Mouse (Mus musculus): ENCODE measurements at regions not wholly inside any gene's neighbourhood (a gene's known extent, or its start where the extent isn't known, plus 50 kb on each side); places are given as distances from the start of the nearest gene placed in this dataset.
"Not testable (repeated sequence)": the region's sequence is repeated elsewhere in the genome, so short reads cannot be mapped to it uniquely, and the experiment has no call there.

DNA sequence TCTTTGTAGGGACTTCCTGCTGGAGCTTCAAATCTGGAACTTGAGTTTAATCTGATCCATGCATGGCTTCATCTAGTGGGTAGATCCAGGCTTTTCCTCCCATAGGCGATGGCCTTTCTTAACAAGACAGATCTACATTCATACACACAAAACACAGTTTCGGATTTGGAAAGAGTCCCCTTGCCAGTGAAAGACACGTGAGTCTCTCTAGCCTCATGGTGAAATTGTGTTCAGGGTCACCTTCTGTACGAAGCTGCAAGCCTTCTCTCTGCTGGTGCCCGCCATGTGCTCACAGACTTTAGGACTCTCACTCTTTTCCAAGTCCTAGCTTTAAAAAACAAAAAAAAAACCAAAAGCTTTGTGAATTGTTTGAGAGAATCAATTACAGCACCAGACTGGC is 51.4 kb upstream of the Dlx2 start:
- DNase-seq (ENCODE audit: low read depth, low spot score) = no peak

DNA sequence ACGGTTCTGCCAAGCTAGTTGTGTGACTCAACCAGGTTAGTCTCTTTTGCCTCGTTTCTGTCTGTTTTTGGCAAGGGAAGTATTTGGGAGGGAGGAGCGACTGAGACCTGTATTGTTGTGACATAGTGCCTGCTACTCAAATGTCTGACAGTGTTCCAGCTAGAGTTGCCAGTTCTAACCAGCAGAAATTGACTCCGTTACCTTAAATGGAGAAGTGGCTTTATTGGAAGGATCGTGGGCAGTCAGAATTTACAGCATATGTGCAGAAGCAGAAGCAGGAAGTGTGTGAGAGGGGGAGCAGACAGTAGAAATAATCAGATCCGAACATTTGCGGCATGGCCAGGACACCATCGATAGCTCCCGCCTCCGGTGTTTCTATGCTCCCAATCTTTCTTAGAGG is 51.8 kb upstream of the Dlx2 start:
- DNase-seq (ENCODE audit: low read depth, low spot score) = no peak

DNA sequence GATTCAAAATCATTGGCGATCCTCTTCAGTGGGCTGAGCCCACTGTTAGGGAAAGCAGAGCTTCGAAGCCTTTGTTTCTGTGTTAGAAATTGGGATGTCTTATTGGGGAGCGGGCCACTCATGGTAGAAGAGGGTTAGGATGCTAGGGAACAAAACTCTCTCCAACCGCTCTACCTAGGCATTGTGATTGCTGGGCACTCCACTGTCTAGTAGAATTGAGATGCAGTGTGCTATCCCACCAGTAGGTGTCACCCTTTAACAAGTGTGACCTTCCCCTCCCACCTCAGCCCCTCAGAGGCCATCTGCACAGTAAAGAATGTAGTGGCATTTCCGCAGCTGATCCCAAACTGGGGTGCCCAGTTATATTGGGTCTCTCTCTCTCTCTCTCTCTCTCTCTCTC is 52.2 kb upstream of the Dlx2 start:
- DNase-seq (ENCODE audit: low read depth, low spot score) = peak; percentile 91

DNA sequence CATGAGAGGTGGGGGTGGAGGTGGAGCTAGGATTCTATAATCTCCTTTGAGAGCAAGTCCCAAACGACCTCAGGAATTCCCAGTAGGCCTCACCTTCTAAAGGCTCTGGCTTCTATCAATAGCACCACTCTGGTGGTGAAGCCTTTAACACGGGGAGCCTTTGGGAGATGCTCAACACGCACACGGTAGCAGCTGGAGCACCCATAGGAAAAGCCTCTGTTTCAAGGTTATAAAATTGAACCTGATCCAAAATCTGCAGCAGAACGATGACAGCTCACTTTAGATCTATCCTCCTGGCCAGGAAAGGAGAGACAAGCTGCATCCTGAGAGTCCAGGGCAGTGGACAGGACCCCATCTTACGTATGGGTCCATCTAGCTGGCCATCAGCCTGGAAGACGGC is 53.7 kb upstream of the Dlx2 start:
- no peak for DNase-seq (ENCODE audit: low read depth, low spot score)

DNA sequence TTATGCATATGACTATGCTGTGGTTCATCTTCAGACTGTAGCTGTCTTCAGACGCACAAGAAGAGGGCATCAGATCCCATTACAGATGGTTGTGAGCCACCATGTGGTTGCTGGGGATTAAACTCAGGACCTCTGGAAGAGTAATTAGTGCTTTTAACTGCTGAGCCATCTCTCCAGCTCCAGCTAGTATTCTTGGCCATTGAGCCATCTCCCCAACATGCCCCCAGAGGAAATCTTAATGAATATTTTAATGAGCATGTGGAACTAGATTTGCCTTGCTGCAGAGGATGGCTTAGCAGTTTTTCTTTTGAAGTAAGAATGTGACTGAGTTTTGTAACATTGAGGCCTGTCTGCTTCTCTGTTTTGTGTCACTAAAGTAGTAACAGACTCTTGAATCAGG is 54.4 kb upstream of the Dlx2 start:
- DNase-seq (ENCODE audit: low read depth, low spot score) = no peak

DNA sequence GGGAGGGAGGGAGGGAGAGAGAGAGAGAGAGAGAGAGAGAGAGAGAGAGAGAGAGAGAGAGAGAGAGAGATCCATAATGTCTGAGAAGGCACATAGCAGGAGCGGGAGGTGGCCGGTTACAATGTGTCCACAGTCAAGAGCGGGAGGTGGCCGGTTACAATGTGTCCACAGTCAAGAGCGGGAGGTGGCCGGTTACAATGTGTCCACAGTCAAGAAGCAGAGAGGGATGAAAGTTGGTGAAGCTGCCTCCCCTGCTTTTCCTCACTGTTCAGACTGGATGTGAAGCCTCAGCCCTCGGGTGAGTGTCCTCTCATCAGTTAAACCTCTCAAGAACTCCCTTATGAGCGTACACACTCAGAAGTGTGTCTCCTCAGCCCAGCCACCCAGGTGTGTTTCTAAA is 57.2 kb upstream of the Dlx2 start:
- not testable (repeated sequence) for DNase-seq (ENCODE audit: low read depth, low spot score)

DNA sequence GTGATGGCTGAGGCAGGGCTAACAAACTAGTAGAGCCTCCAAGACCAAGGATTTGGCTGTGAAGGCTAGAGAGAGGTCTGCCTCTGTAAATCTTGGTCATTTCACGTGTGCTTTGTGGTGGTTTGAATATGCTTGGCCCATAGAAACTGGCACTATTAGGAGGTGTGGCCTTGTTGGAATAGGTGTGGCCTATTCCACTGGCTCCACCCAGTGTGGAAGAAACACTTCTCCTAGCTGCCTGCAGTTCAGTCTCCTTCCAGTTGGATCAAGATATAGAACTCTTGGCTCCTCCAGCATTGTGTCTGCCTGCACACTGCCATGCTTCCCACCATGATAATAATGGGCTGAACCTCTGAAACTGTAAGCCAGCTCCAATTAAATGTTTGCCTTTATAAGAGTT is 59.1 kb upstream of the Dlx2 start:
- DNase-seq (ENCODE audit: low read depth, low spot score) = no peak

DNA sequence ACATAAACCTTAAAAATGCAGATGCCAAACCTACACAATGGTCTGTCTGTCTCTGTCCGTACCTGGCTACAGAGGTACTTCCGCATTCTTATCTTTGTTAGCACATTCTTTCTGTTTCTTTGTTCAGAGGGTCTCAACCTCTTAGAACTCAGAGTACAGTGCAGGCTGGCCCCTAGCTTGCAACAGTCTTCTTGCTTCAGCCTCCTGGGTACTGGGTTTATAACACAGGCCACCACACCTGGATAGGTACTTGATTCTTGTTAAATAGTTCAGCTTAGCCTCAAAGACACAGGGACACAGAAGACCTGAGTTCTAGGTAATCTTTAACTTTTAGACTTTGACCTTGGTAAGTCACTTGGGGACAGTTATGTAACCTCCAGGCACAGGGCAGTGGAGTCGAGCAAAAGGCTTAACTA is 60.5 kb upstream of the Dlx2 start:
- DNase-seq (ENCODE audit: low read depth, low spot score) = no peak

DNA sequence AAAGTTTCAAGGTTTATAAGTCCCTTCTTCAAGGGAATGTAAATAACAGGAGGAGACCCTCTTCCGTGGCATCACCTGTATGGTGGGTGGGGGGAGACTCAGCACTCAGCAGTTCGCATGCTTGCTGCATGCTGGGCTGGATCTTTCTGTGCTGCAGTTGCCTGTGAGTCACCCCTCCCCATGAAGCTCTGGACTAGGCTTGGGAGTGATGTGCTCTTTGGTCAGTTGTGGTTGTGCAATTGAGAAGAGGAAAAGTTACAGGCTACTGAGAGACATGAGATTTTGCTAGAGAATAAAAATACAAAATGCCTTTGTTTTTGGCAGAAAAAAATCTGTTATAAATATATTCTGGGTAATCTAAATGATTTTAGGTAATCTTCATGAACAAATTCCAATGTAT is 66.7 kb upstream of the Dlx2 start:
- DNase-seq (ENCODE audit: low read depth, low spot score) = no peak

DNA sequence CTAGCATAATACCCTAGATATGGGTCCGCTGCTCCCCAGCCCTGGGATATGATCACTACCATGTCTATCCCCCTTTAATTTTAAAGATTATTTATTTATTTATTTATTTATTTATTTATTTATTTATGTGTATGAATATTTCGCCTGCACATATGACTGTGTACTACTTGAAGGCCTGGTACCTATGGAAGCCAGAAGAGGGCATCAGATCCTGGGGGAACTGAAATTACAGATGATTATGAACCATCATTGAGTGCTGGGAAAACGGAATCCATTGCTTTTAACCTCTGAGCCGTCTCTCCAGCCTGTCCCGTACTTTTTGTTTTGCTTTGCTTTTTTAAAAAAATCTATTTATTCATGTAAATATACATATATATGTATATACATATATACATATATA is 70.0 kb upstream of the Dlx2 start:
- DNase-seq (ENCODE audit: low read depth, low spot score) = no peak

DNA sequence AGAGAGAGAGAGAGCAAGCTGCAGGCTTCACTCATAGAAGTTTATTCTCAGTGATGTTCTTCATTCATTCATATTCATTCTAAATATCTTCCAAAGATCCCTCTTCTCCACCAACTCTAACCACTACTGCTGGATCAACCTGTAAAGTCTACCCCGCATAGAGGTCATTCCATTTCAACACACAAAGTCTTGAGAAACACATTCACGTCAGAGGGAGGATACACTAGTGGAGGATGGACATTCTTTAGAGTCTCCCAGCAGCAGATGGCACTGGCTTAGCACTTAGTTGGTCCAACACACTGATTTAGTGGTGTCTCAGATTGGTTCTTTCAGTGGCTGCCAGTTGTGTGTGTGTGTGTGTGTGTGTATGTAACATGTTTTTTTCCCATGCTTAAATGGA is 74.9 kb upstream of the Dlx2 start:
- DNase-seq (ENCODE audit: low read depth, low spot score) = no peak

DNA sequence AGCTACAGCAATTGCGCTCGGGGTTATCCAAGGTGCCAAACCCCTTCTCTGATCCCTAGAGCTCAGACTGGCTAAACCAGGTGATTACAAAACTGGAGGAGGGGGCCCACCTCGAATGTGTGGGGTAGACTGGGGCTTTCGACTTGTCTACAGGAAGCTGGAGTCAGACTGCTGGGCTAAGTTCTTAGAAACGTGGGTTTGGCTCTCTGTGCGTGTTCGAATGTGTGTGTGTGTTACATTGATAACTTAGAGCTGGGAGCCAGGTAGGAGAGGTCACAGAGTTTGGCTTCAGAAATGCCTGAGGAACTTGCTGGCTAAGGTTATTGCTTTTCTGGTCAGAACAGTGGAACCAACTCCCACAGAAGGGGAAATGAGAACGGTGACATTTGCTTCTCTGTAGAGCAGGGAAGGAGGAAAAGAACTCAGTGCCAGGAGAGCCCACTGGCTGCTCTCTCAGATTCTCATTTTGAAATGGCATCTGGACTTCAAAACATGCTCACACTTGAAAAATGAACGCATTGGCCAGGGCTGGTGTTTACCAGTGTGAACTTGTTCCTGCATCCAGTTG is 76.1 kb upstream of the Dlx2 start:
- peak; percentile 19 for DNase-seq (ENCODE audit: low read depth, low spot score)

DNA sequence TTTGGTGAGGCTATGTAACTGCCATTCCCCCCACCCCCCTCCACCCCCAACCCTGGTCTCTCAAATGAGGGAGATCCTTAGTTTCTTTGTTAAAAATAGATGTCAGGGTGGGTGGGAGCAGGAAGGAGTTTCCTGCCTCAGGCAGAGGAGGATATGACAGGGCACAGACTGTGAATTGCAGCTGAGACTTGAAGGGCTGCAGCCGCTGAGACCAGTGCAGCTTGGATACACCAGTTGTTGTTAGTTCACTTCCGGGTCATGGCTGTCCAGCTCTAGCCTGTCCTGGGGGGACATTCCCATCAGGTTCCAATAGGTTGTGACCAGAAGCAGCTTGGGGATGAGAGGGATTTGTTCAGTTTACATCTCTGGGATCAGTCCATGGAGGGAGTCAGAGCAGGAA is 76.6 kb upstream of the Dlx2 start:
- DNase-seq (ENCODE audit: low read depth, low spot score) = no peak

DNA sequence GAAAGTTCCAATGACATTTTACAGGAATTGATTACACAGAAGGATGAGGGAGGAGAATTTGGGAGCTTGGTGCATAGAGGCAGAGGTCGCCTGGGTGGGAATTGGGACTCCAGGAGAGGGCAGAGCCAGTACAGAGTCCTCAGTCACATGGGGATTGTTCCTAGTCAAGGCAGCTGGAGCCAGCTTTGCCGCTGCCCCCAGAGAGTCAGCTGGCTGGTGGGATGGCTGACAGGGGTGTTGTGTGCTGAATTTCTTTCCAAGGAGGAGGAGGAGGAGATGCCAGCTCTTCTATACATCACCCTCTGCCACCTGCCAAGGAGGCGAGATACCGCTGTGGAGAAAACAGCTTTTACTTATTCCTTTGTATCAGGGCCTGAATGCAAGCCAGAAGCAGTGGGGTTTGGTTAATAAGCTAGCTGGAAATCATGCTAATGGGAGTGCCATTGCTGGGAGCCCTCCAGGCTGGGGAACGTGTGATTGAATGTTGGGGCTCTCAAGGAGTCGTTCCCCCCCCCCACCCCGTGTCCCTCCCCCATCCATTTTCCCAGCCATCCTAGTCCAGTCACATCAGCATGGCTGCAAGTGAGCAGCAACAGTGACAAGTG is 78.8 kb upstream of the Dlx2 start:
- no peak for DNase-seq (ENCODE audit: low read depth, low spot score)

DNA sequence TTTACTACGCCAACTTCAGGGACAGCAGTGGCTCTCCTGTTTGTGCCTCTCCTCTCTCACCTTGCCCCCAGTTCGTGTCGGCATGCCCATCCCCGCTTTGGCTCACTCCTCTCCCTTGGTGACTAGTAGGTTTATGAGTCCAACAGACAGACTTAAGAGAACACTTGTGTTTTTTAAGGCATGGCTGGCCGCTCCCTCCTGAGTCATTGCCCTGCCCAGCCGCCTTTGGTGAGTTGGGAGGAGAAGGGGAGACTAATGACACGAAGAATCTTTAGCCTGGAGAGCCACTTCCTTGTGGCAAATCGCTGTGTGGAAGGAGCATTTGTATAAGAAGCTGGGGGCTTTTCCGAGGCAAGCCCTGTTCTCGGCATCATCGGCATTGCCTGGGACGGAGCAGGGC is 79.8 kb upstream of the Dlx2 start:
- DNase-seq (ENCODE audit: low read depth, low spot score) = no peak

DNA sequence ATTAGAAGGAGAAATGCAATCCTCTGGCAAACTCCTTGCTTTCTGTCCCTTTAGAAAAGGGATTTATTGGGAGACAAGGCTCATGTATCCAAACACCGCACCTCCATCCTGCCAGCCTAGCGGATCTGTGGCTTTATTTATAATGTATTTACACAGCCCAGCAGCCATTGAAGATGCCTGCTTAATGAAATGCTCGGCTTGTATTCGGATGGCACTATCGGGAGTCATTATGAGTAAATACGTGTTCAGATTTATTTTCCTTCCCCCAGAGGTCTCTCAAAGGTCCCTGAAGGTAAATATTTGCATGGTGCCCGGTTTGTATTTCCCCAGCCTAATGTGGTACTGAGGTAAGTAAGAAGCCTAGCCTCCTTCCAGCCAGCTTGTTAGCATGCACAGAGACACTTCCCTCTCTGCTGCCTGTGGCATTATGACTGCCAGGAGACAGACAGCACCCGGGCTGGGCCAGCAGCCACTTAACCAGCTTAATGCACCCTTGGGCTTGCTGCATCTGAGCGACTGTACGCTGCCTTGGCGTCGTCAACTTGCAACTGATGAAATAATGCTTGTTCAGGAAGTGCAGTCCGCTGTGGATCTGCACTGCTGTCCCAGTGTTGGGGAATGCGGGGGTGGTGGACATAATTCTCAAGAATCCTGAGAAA is 80.7 kb upstream of the Dlx2 start:
- DNase-seq (ENCODE audit: low read depth, low spot score) = no peak

DNA sequence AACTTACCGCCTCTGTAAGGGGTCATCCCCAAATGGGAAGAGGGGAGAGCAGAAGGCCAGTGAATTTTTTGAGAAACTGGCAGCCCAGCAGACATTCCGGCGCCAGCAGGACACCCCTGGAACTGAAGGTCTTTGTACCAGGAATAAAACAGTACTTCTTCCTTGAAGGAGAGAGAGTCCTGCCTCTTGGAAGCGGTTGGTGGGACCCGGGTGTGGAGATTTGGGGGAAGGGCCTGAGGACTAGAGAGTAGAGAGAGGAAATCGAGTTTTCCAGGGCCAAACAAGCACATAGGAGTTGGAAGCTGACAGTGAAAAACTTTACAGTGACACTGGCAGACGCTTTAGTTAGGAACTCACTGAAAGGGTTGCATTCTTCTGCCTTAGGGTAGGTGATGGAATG is 82.3 kb upstream of the Dlx2 start:
- no peak for DNase-seq (ENCODE audit: low read depth, low spot score)

DNA sequence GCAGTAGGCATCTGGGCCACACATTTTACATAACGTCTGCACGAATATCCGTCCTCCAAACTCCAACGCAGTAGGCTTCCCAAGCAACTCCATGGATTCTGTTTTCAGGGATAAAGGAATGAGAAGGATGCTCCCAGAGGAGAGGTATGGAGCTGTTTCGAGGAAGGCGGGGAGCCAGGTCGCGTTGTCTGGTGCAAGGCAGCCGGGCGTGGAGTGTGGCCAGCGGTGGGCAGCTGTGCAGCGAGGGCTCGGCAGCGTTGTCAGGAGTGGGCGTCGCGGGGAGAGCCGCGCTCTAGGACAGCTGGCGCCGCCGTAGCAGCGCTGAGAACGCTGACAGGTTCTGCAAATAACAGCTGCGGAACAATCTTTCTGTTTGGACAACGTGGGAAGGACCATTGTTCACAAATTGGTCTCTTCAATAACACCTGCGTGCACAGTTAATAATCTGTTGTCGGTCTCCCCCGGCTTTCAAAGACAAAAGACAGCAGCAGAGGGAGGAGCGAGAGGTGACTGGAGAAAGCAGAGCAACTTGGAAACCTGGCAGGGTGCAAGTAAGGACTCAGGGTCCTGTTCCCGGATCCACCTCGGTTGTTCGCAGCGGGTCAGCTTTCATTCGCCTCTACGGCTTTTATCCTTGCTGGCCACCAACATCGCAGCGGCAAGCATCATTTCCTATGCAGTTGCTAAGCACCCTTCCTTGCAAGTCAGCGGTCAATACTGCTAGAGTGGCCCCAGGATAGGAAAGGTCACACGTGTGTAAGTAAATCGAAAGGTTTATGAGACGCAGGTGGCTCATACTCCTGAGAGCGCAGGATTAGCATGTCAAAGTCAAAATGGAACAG is 83.0 kb upstream of the Dlx2 start:
- peak; percentile 23 for DNase-seq (ENCODE audit: low read depth, low spot score)

DNA sequence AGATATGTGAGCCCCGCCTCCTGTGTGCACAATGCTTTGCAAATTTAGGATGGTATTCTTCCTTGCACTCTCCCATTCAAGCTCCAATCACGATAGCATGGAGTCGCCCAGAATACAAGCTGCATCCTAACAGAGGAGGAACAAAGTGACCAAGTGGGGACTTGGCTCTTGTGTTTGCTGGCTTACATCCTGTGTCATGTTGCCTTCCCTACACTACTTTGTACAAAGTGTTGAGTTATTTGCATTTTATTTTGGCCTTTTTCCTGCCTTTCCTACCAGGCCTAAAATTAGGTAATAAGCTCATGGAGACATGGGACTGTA is 83.5 kb upstream of the Dlx2 start:
- no peak for DNase-seq (ENCODE audit: low read depth, low spot score)

DNA sequence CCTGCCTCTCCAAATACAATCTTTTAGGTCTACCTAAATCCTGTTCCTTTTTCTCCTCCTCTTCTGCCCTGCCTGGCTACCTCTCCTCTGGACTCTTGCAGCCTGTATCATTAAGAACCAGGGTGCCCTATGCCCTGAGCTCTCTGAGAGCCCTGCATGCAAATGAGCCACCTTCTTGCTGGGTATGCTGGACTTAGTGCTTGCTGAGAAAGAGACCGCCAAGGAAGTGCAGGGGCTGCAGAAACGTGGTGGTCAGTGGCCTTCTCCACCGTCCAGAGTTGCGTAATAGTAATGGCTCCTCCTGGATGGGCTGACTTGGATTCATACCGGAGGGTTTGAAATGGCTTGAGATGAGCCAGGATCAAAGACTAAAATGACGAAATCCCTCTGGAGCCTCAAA is 86.9 kb upstream of the Dlx2 start:
- no peak for DNase-seq (ENCODE audit: low read depth, low spot score)

DNA sequence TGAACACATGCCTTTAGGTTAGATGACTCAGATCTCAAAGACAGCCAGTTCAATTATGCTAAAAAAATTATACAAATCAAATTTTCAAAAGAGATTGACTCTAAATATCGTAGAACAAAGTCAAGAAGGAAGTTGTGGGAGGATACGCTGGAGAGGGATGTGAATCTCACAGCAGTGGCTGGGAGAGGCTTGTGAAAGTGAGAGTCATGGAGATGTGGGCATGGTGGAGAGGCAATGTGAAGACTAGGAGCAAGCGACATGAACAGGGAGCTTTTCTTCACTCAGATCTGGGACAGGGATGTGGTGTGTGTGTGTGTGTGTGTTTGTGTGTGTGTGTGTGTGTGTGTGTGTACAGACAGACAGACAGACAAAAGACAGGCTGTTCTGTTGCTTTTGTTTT is 87.9 kb upstream of the Dlx2 start:
- DNase-seq (ENCODE audit: low read depth, low spot score) = no peak

DNA sequence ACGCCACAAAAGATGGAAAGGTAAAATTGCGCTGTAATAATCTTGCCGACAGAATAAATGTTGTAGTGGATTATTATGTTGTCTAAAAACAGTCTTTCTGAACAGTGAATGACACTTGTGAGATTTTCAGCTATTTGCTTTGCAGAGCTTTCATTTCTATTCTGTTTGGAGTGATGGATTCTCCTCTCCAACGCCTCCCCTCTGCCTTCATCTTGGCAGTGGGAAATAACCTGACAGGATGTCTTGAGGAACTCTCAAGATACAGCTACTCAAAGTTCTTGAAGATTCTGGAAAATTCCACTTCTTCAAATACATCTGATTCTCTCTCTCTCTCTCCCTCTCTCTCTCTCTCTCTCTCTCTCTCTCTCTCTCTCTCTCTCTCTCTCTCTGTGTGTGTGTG is 89.6 kb upstream of the Dlx2 start:
- DNase-seq (ENCODE audit: low read depth, low spot score) = no peak

DNA sequence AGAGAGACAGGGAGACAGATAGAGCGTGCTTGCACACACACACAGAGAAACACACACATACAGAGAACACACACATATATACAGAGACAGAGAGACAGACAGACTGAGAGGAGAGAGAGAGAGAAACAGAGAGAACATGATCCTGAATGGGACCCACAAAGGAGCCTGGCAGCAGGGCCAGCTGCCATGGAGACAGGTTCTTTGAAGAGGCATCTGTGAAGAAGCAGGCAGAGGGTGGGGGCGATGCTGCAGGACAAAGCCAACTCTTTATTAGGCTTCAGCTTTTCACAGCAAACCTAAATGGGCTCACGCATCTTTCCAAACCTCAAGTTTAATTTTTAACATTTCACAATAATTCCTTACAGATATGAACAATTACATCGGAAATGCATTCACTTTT is 90.0 kb upstream of the Dlx2 start:
- DNase-seq (ENCODE audit: low read depth, low spot score) = no peak
